10 mouse cellular contexts compared by ENCODE assay signal in genomic region chr17:57290001-57290670, GRCm38 (mm10). TPM values are rescaled to one million over a fixed set of nuclear protein-coding genes. Genes with fewer than 3 reads are reported as not detected.
DNase-seq lines count a peak whose midpoint lies in the region; ATAC-seq lines count a peak whose summit lies in the region.
"Had no signal": no experiment of that assay in that cellular context is flagged by ENCODE, and none has a peak within 500 bp of the region (broad histone marks: within the 10 kb centered on the region; RNA-seq: fewer than 3 reads in every experiment).

No protein-coding gene starts in this region.

- H3K9ac ChIP-seq in lung, embryonic 16.5 days (ENCODE audit: low read length), result no peak overlapping the region
- H3K9ac ChIP-seq in midbrain, embryonic 11.5 days (ENCODE audit: low read length), result no peak overlapping the region
- no peak overlapping the region for H3K9ac ChIP-seq in forebrain, embryonic 11.5 days (ENCODE audit: low read length)
- H3K9ac ChIP-seq: neural tube, embryonic 12.5 days had no signal

- peak; percentile 76 for ATAC-seq in granulocyte monocyte progenitor cell, adult 5-6 weeks (replicated peaks; ENCODE audit: poor library complexity, severe bottlenecking)
- ATAC-seq in lung, embryonic 16.5 days (ENCODE audit: low read depth), result peak; percentile 69
- ATAC-seq in midbrain, embryonic 11.5 days (ENCODE audit: low FRiP score), result no peak
- ATAC-seq in forebrain, embryonic 11.5 days (replicated peaks; ENCODE audit: low FRiP score), result no peak

- H3K27ac ChIP-seq in lung, embryonic 16.5 days (ENCODE audit: low read length), result peak overlapping the region; percentile 47
- no peak overlapping the region for H3K27ac ChIP-seq in midbrain, embryonic 11.5 days (ENCODE audit: low read depth, low read length)
- no peak overlapping the region for H3K27ac ChIP-seq in forebrain, embryonic 11.5 days (ENCODE audit: low read depth, low read length)
- H3K27ac ChIP-seq: neural tube, embryonic 12.5 days had no signal

- H3K4me1 ChIP-seq in lung, embryonic 16.5 days (replicated peaks; ENCODE audit: control insufficient read depth, insufficient read depth, low read length), result no peaks in the 10 kb centered on the region
- no peaks in the 10 kb centered on the region for H3K4me1 ChIP-seq in midbrain, embryonic 11.5 days (ENCODE audit: control insufficient read depth, insufficient read depth, low read length)
- H3K4me1 ChIP-seq in forebrain, embryonic 11.5 days (replicated peaks; ENCODE audit: control insufficient read depth, insufficient read depth, low read length), result no peaks in the 10 kb centered on the region
- H3K4me1 ChIP-seq: neural tube, embryonic 12.5 days had no signal

- no peaks in the 10 kb centered on the region for H3K36me3 ChIP-seq in lung, embryonic 16.5 days (ENCODE audit: control insufficient read depth, insufficient read depth, low read length)
- no peaks in the 10 kb centered on the region for H3K36me3 ChIP-seq in midbrain, embryonic 11.5 days (ENCODE audit: control insufficient read depth, insufficient read depth, low read length)
- H3K36me3 ChIP-seq in forebrain, embryonic 11.5 days (ENCODE audit: control insufficient read depth, insufficient read depth, low read length), result no peaks in the 10 kb centered on the region
- H3K36me3 ChIP-seq: neural tube, embryonic 12.5 days had no signal

- H3K9me3 ChIP-seq in lung, embryonic 16.5 days (ENCODE audit: control insufficient read depth, low read length), result no peaks in the 10 kb centered on the region
- no peaks in the 10 kb centered on the region for H3K9me3 ChIP-seq in midbrain, embryonic 11.5 days (ENCODE audit: control insufficient read depth, low read length)
- H3K9me3 ChIP-seq in forebrain, embryonic 11.5 days (ENCODE audit: control insufficient read depth, low read length), result no peaks in the 10 kb centered on the region; the same call in 1 of the 2 replicates
- H3K9me3 ChIP-seq: neural tube, embryonic 12.5 days had no signal

- WGBS in lung, embryonic 16.5 days, result 72% methylated on average over 9 of the region's 9 CpGs
- WGBS in midbrain, embryonic 11.5 days, result 83% methylated on average over 9 of the region's 9 CpGs
- 88% methylated on average over 9 of the region's 9 CpGs for WGBS in forebrain, embryonic 11.5 days

- H3K27me3 ChIP-seq in lung, embryonic 16.5 days (ENCODE audit: control insufficient read depth, insufficient read depth, low read depth, low read length), result no peaks in the 10 kb centered on the region
- H3K27me3 ChIP-seq in midbrain, embryonic 11.5 days (ENCODE audit: control insufficient read depth, insufficient read depth, low read length), result no peaks in the 10 kb centered on the region
- H3K27me3 ChIP-seq in forebrain, embryonic 11.5 days (ENCODE audit: control insufficient read depth, insufficient read depth, low read length), result no peaks in the 10 kb centered on the region
- H3K27me3 ChIP-seq: neural tube, embryonic 12.5 days had no signal

- no peak overlapping the region for H3K4me3 ChIP-seq in lung, embryonic 16.5 days (ENCODE audit: low read length)
- no peak overlapping the region for H3K4me3 ChIP-seq in midbrain, embryonic 11.5 days (ENCODE audit: low read depth, low read length)
- H3K4me3 ChIP-seq in forebrain, embryonic 11.5 days (ENCODE audit: low read depth, low read length), result no peak overlapping the region
- H3K4me3 ChIP-seq: neural tube, embryonic 12.5 days had no signal

- peak; percentile 14 for DNase-seq in right cerebral cortex, adult 18-20 months
- DNase-seq in right cerebral cortex, postnatal 4 days, result no peak
- DNase-seq in thymus, postnatal 36 days, result peak; percentile 46 to 56
- DNase-seq in midbrain, embryonic 11.5 days (ENCODE audit: low spot score, missing footprints), result no peak
- no peak for DNase-seq in forebrain, embryonic 11.5 days (ENCODE audit: low spot score)
- no peak for DNase-seq in kidney, adult 18-20 months
- DNase-seq: layer of hippocampus, postnatal 36 days had no signal

- no peak overlapping the region for H3K4me2 ChIP-seq in lung, embryonic 16.5 days (ENCODE audit: low read depth, low read length)
- H3K4me2 ChIP-seq in midbrain, embryonic 11.5 days, result no peak overlapping the region
- H3K4me2 ChIP-seq in forebrain, embryonic 11.5 days (ENCODE audit: low read depth, low read length, severe bottlenecking), result no peak overlapping the region
- H3K4me2 ChIP-seq: neural tube, embryonic 12.5 days had no signal

RNA-seq across cellular contexts. Expression of gene Vav1, which starts 11.2 kb away (rescaled TPM):
- 139 and 141 TPM in 2 replicates for total RNA-seq in granulocyte monocyte progenitor cell, adult 5-6 weeks (2014; fragmentation: Nextera tagmentation)
- 284 and 301 TPM in 2 replicates for total RNA-seq in granulocyte monocyte progenitor cell, adult 5-6 weeks (2017)
- polyA plus RNA-seq in lung, embryonic 16.5 days (2015; fragmentation: Nextera tagmentation; extraction: Ambion mirVana), result 3.9 and 6.4 TPM in 2 replicates
- 1.8 and 2.3 TPM in 2 replicates for polyA plus RNA-seq in midbrain, embryonic 11.5 days (2014; fragmentation: Nextera tagmentation; extraction: Ambion mirVana)
- polyA plus RNA-seq in forebrain, embryonic 11.5 days (2014; fragmentation: Nextera tagmentation; extraction: Ambion mirVana), result 1.4 TPM in 2 replicates

RNA-seq across cellular contexts. Expression of gene Trip10, which starts 40.9 kb away (rescaled TPM):
- total RNA-seq in granulocyte monocyte progenitor cell, adult 5-6 weeks (2014; fragmentation: Nextera tagmentation), result 8.3 and 9.9 TPM in 2 replicates
- 5.6 and 8.6 TPM in 2 replicates for total RNA-seq in granulocyte monocyte progenitor cell, adult 5-6 weeks (2017)
- 53.1 and 54.1 TPM in 2 replicates for polyA plus RNA-seq in lung, embryonic 16.5 days (2015; fragmentation: Nextera tagmentation; extraction: Ambion mirVana)
- polyA plus RNA-seq in midbrain, embryonic 11.5 days (2014; fragmentation: Nextera tagmentation; extraction: Ambion mirVana), result 21.2 and 23.6 TPM in 2 replicates
- 31.1 and 32.5 TPM in 2 replicates for polyA plus RNA-seq in forebrain, embryonic 11.5 days (2014; fragmentation: Nextera tagmentation; extraction: Ambion mirVana)

RNA-seq across cellular contexts. Expression of gene Gpr108, which starts 41.9 kb away (rescaled TPM):
- total RNA-seq in granulocyte monocyte progenitor cell, adult 5-6 weeks (2014; fragmentation: Nextera tagmentation), result 26.6 and 27.2 TPM in 2 replicates
- total RNA-seq in granulocyte monocyte progenitor cell, adult 5-6 weeks (2017), result 18.9 and 20.9 TPM in 2 replicates
- polyA plus RNA-seq in lung, embryonic 16.5 days (2015; fragmentation: Nextera tagmentation; extraction: Ambion mirVana), result 41.0 and 44.2 TPM in 2 replicates
- 19.7 and 24.5 TPM in 2 replicates for polyA plus RNA-seq in midbrain, embryonic 11.5 days (2014; fragmentation: Nextera tagmentation; extraction: Ambion mirVana)
- 22.3 and 22.8 TPM in 2 replicates for polyA plus RNA-seq in forebrain, embryonic 11.5 days (2014; fragmentation: Nextera tagmentation; extraction: Ambion mirVana)

Comparison
In these comparisons a context has a peak if more than half of its experiments do, and no peak if none do; other contexts are left out.
1. DNase-seq: peak in right cerebral cortex, adult 18-20 months (single experiment) and thymus, postnatal 36 days (2 of 2); none in right cerebral cortex, postnatal 4 days (single experiment), midbrain, embryonic 11.5 days (single experiment), forebrain, embryonic 11.5 days (single experiment) and kidney, adult 18-20 months (single experiment).
2. ATAC-seq: peak in granulocyte monocyte progenitor cell, adult 5-6 weeks (single experiment) and lung, embryonic 16.5 days (single experiment); none in midbrain, embryonic 11.5 days (single experiment) and forebrain, embryonic 11.5 days (single experiment).